Mouse (Mus musculus) liver, postnatal 0 days (tissue): ENCODE results near the gene Vegfa.

ENCODE experiments used
- CTCF ChIP-seq: sonication (generic); IDR thresholded peaks from 2 replicates; pipeline ENCODE4 v1.5.1; 2016; ENCODE audit warnings: antibody characterized with exemption, low read depth
- EP300 ChIP-seq: IDR thresholded peaks from 2 replicates; pipeline ENCODE4 v1.6.1; 2016; ENCODE audit warnings: antibody characterized with exemption, low read depth, mild to moderate bottlenecking

DNA sequence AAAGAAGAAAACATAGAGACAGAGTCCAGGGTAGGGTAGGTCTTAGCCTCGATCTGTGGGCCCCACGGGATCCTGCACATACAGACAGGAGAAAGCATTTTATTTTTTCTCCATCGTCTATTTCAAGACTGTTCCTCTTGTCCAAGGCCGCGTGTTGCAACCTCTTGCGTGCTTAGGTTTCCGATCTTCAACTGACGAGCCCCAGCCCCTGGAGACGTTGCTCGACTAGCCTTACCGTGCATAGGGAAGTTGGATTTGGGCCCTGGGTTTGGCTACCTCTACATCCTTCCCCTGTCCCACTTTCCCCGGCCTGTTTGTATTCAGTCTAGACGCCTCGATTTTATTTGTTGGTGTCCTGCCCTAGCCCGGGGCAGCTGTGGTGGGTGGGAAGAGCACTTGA, 18.6 kb downstream of the Vegfa start:
- no peak for TF ChIP-seq CTCF
- no peak for TF ChIP-seq EP300
